Mouse (Mus musculus) gastrocnemius, adult 18-20 months (tissue): Measurements from ENCODE around the gene Snx1. TPM values are rescaled to one million over a fixed set of nuclear protein-coding genes. Genes with fewer than 3 reads are reported as not detected.
A peak's percentile ranks its signal among the peaks of the same experiment; 100 is the strongest.

Experiments used
- DNase-seq: peaks from one replicate; pipeline ENCODE4 v3.0.0; 2021; ENCODE audit warnings: low spot score
- total RNA-seq, 2 experiments: library from RNA; stranded (reverse); gene quantifications; 2 replicates each; pipeline ENCODE4 v1.2.3; 2021

Snx1 gene
- total RNA-seq, 2 experiments from 2014 or later: 10.7 to 13.3 TPM

DNA sequence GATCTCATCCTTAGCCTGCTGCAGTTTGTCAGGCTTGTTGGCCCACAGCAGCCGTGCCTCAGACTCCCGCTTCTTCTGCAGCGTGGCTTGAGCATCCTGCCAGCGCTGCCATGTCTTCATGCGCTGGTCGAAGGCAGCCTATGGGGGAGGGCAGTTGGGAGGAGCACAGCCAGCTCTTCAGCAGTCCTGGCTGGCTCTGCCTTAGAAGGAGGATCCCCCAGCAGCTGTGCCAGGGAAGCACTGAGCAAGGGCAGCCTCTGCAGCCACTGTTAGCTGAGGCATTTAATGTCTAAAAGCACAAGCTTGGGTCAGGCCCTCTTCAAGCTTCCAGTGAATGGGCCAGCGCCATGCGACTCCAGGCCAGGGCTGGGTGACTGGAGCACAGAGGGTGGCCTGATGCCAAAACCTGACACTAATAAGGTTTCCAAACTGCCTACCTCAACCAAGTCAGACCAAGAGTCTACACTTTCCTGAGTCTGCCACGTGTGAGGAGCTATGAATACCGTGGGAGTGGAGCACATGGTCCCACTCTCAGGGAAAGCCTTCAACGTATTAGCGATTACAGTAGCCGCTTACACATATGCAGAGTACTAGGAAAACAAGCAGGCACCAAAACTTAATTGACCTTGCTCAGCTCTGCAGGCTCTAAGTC lies 35.7 kb downstream of the Snx1 start:
- no peak for DNase-seq

DNA sequence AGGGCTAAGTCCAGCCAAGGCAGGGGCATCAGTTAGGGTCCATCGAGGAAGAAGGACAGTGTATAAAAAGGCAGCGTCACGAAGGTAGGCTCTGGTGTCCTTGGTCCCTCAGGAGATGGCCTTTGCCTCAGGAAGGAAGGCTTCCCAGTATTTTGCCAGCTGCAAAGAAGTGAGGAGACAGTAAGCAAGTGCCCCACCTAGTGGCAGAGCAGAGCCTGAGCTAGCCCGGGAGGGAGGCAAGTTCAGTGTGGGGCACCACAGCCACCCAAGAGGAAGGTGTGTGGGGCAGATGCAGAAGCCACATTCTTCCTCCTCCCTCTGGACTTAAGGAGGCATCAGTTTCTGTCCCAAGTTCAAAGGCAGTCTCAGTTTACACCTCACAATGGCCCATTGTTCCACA lies 38.0 kb downstream of the Snx1 start:
- DNase-seq: peak; percentile 61

DNA sequence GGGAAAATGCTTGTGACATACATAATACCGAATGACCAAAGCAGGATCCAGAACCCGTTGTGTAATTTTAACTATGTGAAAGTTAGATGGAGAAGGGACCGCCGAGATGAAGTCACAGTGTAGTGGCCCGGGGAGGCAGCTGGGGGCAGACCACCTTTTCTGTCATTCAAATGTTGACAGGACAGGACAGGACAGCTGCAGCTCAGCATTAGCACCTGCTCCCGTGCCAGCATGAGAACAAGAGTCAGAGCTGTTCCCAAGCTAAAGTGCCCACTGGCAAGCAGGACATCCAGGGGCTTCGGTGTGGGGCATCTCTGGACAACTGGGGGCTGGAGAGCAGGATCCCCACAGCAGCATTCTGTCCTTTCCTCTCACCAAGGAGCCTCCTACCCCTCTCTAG lies 39.3 kb downstream of the Snx1 start:
- DNase-seq: no peak

DNA sequence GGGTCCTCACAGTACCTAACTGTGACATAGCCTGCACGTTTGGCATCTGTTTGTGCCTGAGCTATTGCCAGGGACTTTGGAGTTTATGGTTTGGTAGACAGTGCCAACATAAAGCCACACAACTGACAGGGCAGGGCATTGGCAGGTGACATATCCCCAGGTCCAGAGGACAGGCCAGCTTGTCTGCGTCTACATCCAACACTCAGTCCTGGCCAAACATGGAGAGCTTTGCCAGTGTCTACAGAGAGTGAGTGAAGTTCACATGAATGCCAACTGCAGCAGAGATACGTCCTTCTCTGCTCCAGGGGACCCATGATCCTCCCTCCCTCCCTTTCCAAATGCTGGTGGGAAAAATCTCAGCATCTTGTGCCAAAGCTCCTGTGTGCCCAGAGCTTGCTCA lies 42.2 kb downstream of the Snx1 start:
- no peak for DNase-seq

DNA sequence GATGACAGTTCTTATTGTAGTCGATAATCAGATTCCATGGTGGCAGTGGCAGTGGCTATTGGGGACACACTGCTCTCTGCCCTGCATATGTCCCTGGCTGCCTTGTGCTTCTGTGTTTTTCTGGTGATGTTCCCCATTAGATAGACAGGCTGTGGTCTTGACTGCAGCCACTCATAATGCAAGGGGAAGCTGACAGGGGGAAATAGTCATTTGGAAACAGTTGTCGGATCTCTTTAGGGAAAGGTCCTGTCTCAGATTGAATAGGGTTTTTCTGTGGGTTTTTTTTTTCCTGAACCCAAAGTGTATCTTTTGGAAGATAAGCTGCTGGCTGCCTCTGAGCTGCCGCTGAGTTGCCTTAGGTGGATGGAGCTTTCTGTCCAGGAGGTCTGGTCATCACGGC lies 44.4 kb downstream of the Snx1 start:
- DNase-seq: no peak

DNA sequence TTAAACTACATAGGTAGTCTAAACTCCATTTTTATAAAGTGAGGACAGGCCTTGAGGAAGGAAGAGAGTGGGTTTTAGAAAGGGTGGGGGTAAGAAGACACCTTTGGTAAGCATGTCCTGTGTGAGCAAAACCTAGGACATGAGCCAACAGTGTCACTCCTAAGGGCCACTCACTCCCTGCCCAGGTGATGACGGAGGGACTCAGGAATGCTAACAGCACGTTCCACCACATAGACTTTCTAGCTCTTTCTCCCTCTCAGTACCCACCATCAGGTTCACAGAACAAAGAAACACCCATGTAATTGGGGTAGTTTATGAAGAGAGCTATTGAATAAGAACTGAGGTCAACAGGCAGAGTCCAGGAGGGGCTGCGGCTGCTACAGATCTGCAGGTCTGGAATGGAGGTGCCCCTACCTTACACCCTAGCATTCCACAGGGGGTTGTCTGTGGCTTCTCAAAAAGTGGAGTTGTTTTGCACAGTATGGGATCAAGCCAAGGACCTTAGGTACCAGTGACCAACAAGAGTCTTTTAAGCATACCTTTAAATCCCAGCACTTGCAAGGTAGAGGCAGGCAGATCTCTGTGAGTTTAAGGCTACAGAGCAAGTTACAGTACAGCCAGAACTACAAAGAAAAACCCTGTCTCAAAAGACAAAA lies 45.5 kb downstream of the Snx1 start:
- no peak for DNase-seq

DNA sequence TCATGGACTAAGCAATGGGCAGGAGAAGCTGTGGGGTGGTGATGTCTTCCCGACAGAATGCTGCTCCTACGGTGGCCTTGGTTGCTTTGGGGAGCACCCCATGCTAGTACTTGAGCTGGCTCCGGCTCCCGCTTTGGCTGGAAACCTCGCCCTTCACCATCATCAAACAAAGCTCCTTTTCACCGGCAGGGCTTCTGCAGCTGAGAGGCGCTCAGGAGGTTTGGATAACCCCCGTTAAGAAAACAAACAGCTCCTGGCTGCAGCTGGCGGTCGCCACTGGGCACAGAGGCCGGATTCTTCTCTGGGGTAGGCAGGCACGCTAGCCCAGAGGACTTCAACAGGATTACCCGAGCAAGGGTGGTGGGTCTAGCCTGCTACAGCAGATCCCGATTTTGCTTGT lies 47.9 kb downstream of the Snx1 start:
- DNase-seq: no peak

DNA sequence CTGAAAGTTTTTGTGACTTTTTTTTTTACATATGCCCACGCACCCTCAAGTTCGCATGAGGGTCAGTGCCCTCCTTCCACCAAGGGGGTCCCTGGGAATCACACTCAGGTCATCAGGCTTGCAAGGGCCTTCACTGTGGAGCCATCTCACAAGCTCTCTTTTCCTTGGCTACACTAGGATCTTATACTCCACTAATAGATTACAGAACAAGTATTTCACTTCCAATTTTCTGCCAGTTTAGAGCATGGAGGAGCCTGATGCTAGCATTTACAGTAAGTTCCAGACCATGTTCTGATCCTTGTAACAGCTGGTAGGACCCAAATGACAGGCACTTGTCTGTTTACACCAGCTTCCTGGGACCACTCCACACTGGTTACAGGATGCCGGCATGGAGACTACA lies 48.3 kb downstream of the Snx1 start:
- DNase-seq: no peak

DNA sequence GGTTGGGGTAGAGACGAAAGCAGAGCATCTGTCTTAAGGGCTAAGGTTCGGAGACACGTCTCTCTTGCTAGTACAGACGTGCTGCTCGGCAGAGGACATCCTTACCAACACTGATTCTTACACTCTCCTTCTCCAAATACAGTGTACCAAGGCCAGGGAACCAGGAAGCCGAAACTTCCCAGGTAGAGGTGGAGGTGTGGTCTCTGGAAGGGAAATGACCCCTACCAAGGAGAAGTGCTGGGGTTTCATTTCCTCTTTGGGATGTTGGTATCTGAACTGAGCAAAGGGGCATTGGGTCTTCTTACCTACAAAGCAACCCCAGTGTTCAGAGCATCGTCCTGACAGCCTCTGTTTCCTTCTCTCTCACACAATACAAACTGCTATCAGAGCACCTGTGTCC lies 53.6 kb downstream of the Snx1 start:
- no peak for DNase-seq

DNA sequence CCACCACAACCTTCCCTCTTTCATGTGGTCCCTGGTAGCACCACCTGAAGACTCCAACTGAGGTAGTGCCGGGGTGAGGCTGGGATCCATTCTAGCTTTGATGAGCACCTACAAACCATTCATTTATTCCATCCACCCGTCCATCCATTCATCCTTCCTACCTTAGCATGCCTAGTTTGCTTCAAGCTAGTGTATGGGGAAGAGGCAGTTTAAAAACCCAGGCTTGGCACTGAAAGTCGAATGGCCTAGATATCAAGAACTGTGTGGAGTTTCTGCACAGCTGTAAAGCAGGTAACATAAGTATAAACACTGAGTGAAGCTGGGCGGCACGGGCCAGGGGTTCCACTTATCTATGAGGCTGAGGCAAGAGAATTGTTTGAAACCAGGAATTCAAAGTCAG lies 56.2 kb downstream of the Snx1 start:
- no peak for DNase-seq

DNA sequence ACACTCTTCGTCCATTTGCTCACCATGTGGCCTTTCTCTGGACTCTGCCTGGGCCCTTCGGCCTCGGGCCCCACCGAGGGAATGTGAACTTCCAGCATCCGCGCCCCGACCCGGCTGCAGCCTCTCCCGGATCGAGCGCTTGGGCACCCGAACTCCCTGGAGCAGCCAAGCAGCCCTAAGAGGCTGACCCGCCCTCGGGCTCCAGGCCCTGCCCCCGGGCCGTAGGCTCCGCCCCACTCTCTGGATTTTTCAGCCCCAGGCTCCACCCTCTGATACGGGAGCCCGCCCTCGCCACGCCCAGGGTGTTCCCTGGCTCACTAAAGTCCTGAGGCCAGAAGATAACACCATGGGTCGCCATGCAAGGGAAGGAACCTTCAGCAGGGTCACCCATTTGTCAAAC lies 56.8 kb downstream of the Snx1 start, which contains the start of gene Snx22:
Gene Snx22 (minus strand): TSS at position 137 of the 400 bp plus-strand sequence.
- peak; percentile 86 for DNase-seq

DNA sequence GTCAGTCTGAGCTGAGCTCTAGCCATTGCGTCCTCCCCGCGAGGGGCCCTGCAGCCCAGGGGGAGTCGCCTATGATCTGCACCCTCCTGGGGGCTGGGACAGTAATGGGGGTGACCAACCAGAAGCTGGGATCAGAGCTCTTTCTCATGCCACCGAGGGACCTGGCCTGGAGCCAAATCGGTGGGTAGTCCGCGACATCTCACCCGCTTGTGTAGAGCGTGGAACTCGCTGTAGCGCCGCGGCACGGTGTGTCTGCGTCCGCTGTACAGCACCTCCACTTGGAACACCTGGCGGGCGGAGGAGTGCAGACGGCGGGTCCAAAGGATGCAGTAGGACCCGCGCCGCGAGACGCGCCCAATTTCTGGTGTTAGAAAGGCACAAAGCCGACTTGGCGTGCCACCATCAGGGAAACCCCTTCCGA lies 57.4 kb downstream of the Snx1 start:
- no peak for DNase-seq

DNA sequence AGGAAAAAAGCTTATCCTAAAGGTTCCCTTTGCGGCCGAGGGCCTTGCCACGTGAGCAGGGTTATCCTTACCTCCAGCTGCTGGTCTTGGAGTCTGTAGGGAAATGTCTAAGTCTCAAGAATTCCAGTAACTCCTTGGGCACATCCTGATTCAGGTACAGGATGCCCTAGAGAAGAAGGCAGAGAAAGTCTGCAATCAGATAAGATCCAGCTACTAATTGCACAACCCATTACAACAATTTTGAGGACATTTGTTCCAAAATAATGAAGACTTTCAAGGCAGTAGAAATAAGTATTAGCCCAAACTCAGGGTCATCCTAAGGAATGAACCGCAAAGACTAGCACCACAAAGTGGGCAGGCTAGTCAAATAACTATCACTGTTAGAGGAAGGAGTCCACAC lies 58.3 kb downstream of the Snx1 start:
- DNase-seq: no peak

DNA sequence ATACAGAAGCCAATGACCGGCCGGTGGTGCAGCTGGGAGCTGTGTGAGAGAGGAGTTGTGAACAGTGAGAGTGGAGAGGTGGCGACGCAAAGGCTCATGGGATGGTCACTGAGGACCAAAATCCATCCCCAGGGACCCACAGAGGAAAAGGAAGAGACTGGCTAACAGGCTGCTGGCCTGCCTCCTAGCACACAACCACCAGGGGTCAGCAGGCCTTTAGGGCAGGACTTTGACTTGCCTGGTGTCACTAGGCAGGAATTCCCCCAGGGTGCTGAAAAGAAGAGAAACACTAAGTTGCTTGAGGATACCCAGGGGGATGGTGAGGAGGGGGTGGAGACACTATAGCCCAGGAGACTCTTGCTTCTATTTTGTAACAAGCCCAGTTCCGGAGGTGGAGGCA lies 58.8 kb downstream of the Snx1 start:
- peak; percentile 40 for DNase-seq

DNA sequence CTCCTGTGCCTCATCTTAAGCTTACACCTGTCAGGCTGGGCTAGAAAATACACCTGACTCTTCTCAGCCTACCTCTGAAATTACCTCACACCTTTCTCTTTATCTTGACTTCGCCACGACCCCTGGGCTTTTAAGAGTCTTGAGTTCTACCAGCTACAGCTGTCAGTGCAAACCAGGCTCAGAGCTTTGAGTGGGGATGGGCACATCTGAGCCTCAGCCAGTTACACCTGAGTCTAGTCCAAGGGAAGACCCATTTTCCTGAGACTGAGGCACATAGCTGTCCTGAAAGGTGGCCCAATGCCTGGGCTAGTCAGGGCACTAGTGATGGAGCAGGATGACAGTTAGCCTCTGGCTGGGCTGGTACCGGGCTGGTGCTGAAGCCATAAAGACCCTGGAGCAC lies 59.6 kb downstream of the Snx1 start:
- no peak for DNase-seq

DNA sequence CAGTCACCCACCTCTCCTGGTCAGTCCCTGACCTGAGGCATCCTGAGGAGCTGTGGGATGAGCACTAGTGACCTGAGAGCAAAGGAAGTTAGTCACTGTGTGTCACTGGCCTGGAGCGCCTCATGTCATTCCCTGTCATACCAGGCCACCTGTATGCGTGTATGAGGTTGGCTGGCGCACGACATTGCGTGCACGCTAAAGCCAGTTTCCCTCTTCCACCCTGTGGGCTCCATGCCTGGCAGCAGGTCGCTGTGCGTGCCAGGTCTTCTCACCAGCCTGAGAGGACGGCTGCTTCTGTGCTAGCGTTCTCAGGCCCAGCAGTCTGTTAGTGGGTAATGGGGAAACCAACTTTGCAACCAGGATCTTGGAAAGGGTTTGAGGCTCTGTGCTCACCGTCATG lies 62.1 kb downstream of the Snx1 start:
- DNase-seq: no peak

DNA sequence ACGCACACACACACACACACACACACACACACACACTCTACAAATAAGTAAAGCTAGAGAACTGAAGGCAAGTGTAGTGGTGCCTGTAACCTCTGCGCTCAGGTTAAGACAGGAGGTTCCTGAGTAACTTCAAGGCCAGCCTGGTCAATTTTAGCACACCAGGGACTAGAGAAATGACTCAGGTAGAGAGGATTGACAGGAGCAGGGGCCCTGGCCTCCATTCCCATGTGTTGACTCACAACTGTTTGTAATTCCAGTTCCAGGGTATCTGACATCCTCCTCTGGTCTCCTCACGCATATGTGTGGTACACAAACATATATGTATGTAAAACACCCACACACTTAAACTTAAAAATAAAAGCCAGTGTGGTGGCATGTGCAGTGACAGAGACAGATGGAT lies 62.9 kb downstream of the Snx1 start:
- no peak for DNase-seq

DNA sequence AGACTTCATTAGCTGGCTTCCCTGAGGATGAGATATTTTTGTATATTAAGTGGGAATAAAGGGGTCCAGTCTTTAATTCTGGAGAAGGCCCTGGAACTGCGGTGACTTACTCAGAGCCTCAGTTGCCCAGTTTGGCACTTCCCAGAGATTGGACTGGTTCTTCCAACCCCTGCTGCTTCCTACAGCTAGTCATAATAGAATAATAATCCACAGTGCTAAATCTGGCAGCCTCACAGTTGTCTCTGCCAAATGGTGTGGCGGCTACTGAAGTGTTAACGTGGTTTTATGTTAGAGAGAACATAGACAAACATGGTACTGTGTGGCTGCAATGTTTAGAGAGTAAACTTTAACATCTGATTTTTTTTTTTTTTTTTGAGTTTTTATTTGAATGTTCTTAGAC lies 64.7 kb downstream of the Snx1 start:
- DNase-seq: no peak

DNA sequence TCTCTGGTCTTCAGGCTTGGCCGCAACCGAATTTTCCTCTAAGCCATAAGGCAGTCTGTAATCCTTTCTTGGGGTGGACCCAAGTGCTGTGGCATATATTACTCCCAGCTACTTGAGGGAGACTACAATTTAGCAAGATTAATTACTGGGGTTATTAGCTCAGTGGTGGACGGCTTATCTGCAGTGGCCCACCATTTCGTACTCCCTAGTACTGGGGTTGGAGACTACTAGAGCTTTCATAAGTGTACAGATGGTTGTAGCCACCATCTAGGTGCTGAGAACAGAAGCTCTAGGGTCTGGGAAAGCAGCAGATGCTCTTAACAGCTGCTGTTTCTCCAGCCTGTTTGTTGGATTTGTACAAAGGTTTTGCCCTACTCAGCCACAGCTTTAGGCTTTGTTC lies 65.4 kb downstream of the Snx1 start:
- no peak for DNase-seq

DNA sequence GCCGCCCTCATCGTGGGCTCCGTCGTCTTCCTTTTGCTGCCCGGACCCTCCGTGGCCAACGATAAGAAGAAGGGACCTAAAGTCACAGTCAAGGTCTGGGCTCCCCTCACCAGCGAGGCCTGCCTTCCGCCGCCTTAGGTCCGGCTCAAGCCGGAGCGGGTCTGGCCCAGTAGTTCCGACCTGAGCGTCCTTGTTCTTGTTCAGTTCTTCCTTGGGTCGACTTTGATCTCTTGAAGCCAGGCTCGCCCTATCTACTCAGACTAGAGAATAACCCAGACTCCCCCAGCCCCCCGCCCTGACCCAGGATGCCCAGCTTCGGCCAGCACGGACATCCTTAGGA lies 66.1 kb downstream of the Snx1 start:
- no peak for DNase-seq

DNA sequence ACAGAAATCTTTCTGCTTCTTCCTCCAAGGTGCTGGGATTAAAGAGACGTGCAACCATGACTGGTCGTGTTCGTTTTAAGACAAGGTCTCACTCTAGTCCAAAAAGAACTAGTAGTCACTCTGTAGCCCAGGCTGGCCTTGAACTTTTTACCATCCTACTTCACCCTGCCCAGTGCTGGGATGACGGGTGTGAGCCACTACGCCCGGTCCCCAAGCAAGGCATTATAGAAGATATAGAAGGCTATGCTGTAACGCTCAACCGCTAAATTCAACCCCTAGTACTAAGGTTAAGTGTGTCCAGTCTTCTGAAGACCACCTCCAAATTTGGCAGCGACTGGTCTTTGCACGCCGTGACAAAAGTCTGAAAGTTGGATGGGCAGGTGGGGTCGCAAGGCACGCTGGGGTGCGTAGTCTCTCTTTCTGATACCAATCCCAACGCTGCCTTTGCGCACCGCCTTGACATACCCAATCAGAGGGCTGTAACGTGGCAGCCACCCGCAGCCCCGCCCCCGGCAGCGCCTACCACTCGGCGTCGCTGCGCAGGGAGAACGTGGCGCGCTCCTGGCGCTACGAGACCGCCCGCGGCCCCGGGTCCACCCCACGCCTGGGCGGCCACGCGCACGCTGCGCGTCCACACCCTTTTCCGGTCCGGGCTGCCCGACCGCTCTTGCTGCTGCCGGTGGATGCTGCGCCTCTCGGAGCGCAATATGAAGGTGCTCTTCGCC lies 66.6 kb downstream of the Snx1 start, which contains the start of gene Ppib:
Gene Ppib (plus strand): TSS at position 640 of the 725 bp plus-strand sequence.
- DNase-seq: peak; percentile 96

DNA sequence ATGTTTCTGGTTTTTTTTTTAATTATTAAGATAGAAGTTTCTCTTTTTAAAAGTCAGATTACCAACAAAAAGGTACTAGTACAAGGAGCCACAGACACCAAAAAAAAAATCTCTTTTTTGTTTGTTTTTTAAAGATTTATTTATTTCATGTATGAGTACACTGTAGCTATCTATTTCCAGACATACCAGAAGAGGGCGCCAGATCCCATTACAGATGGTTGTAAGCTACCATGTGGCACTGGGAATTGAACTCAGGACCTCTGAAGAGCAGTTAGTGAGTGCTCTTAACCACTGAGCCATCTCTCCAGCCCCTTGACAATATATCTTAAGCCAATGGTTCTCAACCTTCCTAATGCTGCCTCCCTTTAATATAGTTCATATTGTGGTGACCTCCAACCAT lies 72.8 kb downstream of the Snx1 start:
- no peak for DNase-seq

DNA sequence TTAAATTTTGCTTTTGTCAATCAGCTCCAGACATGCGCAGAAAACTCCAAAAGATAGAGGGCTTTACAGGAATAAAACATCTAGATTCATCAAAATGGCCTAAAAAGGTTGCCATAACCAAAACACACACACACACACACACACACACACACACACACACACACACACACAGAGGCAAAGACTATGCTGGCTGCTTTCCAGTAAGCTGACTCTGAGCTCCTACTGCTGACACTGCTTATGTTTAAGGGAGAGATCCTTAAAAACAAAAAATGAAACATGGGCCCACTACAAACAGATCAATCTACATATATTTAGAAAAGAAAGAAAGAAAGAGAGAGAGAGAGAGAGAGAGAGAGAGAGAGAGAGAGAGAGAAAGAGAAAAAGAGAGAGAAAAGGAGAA lies 73.7 kb downstream of the Snx1 start:
- no peak for DNase-seq
